ENCODE assay signal across 33 mouse cellular contexts in the genomic region with DNA sequence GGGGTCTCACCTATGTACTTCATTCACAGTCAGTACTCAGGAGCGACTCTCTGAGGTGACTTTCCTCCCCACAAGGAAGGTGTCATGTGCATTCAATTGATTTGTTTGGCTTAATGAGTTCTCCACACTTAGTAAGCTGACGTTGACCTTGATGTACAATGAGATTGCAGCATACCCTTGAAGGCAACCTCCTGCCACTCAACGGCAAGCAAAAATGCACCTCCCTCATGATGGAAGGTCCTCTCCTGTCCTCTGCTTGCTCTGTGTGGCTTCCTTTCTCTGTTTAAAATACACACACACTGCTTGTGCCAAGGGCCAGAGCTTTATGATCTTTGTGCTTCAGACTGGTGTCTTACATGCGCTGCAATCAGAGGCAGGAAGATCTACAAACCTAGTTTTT. TPM values are rescaled to one million over a fixed set of nuclear protein-coding genes. Genes with fewer than 3 reads are reported as not detected.
A peak's percentile ranks its signal among the peaks of the same experiment; 100 is the strongest.
DNase-seq lines count a peak whose midpoint lies in the region; ATAC-seq and TF ChIP-seq lines count a peak whose summit lies in the region.
"Had no signal": no experiment of that assay in that cellular context is flagged by ENCODE, and none has a peak within 500 bp of the region (broad histone marks: within the 10 kb centered on the region; RNA-seq: fewer than 3 reads in every experiment).

No protein-coding gene starts in this region.

- H3K4me3 ChIP-seq in liver, adult 2 months (ENCODE audit: insufficient read depth, low read depth, low read length), result no peak overlapping the region
- H3K4me3 ChIP-seq in liver, embryonic 12.5 days, result no peak overlapping the region
- H3K4me3 ChIP-seq: embryonic facial prominence, embryonic 12.5 days; embryonic facial prominence, embryonic 15.5 days; heart, embryonic 12.5 days; heart, embryonic 15.5 days; hindbrain, embryonic 10.5 days; hindbrain, embryonic 13.5 days had no signal

- peak overlapping the region; percentile 11 for H3K9ac ChIP-seq in liver, adult 2 months (ENCODE audit: low read depth, low read length)
- no peak overlapping the region for H3K9ac ChIP-seq in liver, embryonic 12.5 days
- H3K9ac ChIP-seq: embryonic facial prominence, embryonic 12.5 days; embryonic facial prominence, embryonic 15.5 days; forebrain, postnatal 0 days; heart, embryonic 12.5 days; heart, embryonic 15.5 days; hindbrain, embryonic 13.5 days had no signal

- ATAC-seq in liver, embryonic 12.5 days, result no peak
- ATAC-seq in activated CD4-positive, CD25-positive, alpha-beta regulatory T cell, adult 4 months, result peak; percentile 46
- ATAC-seq in megakaryocyte, adult 5-6 weeks (ENCODE audit: poor library complexity, severe bottlenecking), result 0 out of 2 replicates have a peak, but pooled peaks have one; percentile 33
- no peak for ATAC-seq in frontal cortex, adult (ENCODE audit: low TSS enrichment)
- ATAC-seq: forebrain, embryonic 14.5 days; forebrain, postnatal 0 days; hindbrain, embryonic 16.5 days; intestine, postnatal 0 days had no signal

- TF ChIP-seq POLR2A in liver, adult 2 months (IDR thresholded peaks at IDR 0.05; ENCODE audit: extremely low read depth, insufficient read depth, low read length), result no peak

- no peak overlapping the region for H3K4me2 ChIP-seq in liver, embryonic 12.5 days
- H3K4me2 ChIP-seq: embryonic facial prominence, embryonic 12.5 days; embryonic facial prominence, embryonic 15.5 days; heart, embryonic 12.5 days; heart, embryonic 15.5 days; hindbrain, embryonic 13.5 days had no signal

- peak; percentile 11 to 43 for DNase-seq in adrenal gland, adult (ENCODE audit: inconsistent age in 2 of 2, low spot score in 1 of 2)
- DNase-seq in adrenal gland, postnatal 10 days, result no peak
- DNase-seq in liver, adult 2 months (ENCODE audit: extremely low read depth, low read depth, low spot score), result peak; percentile 80
- no peak for DNase-seq in frontal cortex, postnatal 10 days (ENCODE audit: low spot score in 2 of 2)
- DNase-seq: adrenal gland, adult 8-10 months; cerebellum, adult 18-20 months; cerebellum, adult 9-10 months; cerebellum, postnatal 25 days; forebrain, postnatal 0 days; gastrocnemius, postnatal 10 days; gastrocnemius, postnatal 36 days; heart, postnatal 10 days; heart, postnatal 36 days had no signal

- TF ChIP-seq CTCF in liver, adult 2 months (IDR thresholded peaks at IDR 0.05; ENCODE audit: low read depth, low read length), result no peak

- H3K27ac ChIP-seq in liver, adult 2 months (replicated peaks; ENCODE audit: insufficient read depth, low read depth, low read length), result peak overlapping the region; percentile 96
- H3K27ac ChIP-seq in liver, embryonic 12.5 days, result no peak overlapping the region
- H3K27ac ChIP-seq: embryonic facial prominence, embryonic 12.5 days; embryonic facial prominence, embryonic 15.5 days; heart, embryonic 15.5 days; hindbrain, embryonic 10.5 days; hindbrain, embryonic 13.5 days had no signal

- H3K9me3 ChIP-seq in liver, embryonic 12.5 days (replicated peaks), result no peaks in the 10 kb centered on the region
- H3K9me3 ChIP-seq: embryonic facial prominence, embryonic 12.5 days; embryonic facial prominence, embryonic 15.5 days; heart, embryonic 12.5 days; heart, embryonic 15.5 days; hindbrain, embryonic 10.5 days; hindbrain, embryonic 13.5 days had no signal

- H3K36me3 ChIP-seq in liver, adult 2 months (ENCODE audit: control insufficient read depth, insufficient read depth, low read length), result no peaks in the 10 kb centered on the region
- no peaks in the 10 kb centered on the region for H3K36me3 ChIP-seq in liver, embryonic 12.5 days
- H3K36me3 ChIP-seq: embryonic facial prominence, embryonic 12.5 days; embryonic facial prominence, embryonic 15.5 days; heart, embryonic 12.5 days; heart, embryonic 15.5 days; hindbrain, embryonic 10.5 days; hindbrain, embryonic 13.5 days had no signal

- peaks cover 20% of the 10 kb centered on the region for H3K4me1 ChIP-seq in liver, adult 2 months (ENCODE audit: control insufficient read depth, insufficient read depth, low read length)
- no peaks in the 10 kb centered on the region for H3K4me1 ChIP-seq in liver, embryonic 12.5 days
- H3K4me1 ChIP-seq: embryonic facial prominence, embryonic 12.5 days; embryonic facial prominence, embryonic 15.5 days; heart, embryonic 12.5 days; heart, embryonic 15.5 days; hindbrain, embryonic 10.5 days; hindbrain, embryonic 13.5 days had no signal

- no peaks in the 10 kb centered on the region for H3K79me2 ChIP-seq in liver, adult 2 months (ENCODE audit: control insufficient read depth, insufficient read depth, low read length)

- no peaks in the 10 kb centered on the region for H3K27me3 ChIP-seq in liver, adult 2 months (ENCODE audit: control insufficient read depth, insufficient read depth, low read length)
- H3K27me3 ChIP-seq in liver, embryonic 12.5 days (replicated peaks), result no peaks in the 10 kb centered on the region
- H3K27me3 ChIP-seq: embryonic facial prominence, embryonic 12.5 days; embryonic facial prominence, embryonic 15.5 days; heart, embryonic 12.5 days; heart, embryonic 15.5 days; hindbrain, embryonic 13.5 days had no signal

- WGBS in liver, adult 2 months, result 28% methylated on average over 4 of the region's 4 CpGs
- 63% methylated on average over 4 of the region's 4 CpGs for WGBS in liver, embryonic 12.5 days (ENCODE audit: insufficient replicate concordance)

RNA-seq across cellular contexts. Expression of gene Khdc1a, which starts 44.8 kb away (rescaled TPM):
- not detected for total RNA-seq in adrenal gland, postnatal 10 days (2021)
- not detected in 2 replicates for total RNA-seq in liver, adult 2 months (2014; rRNA removed)
- not detected in 2 replicates for polyA plus RNA-seq in liver, adult 2 months (2012; rRNA removed)
- polyA plus RNA-seq in liver, embryonic 12.5 days (2016; fragmentation: Nextera tagmentation; extraction: Ambion mirVana), result not detected in 2 replicates
- polyA plus RNA-seq in activated CD4-positive, CD25-positive, alpha-beta regulatory T cell, adult 4 months (2017; shearing (Covaris generic)), result 1 to 10 TPM in 1 of 2 experiments, under 1 TPM in 1; 0.71 to 2.1 TPM
- 0.16 and 0.27 TPM in 2 replicates for total RNA-seq in megakaryocyte, adult 5-6 weeks (2015)
- 0.04 and 0.81 TPM in 2 replicates for total RNA-seq in megakaryocyte, adult 5-6 weeks (2017)
- total RNA-seq: adrenal gland, adult 8-10 months; adrenal gland, postnatal 36 days; common myeloid progenitor, adult 5-6 weeks; forebrain, postnatal 0 days; gastrocnemius, adult 18-20 months; gastrocnemius, postnatal 10 days; gastrocnemius, postnatal 36 days; granulocyte monocyte progenitor cell, adult 5-6 weeks; heart, adult 8-10 months; heart, postnatal 10 days; heart, postnatal 36 days had no signal
- polyA plus RNA-seq: embryonic facial prominence, embryonic 12.5 days; embryonic facial prominence, embryonic 15.5 days; forebrain, embryonic 11.5 days; forebrain, embryonic 14.5 days; forebrain, postnatal 0 days; heart, embryonic 12.5 days; hindbrain, embryonic 10.5 days; hindbrain, embryonic 13.5 days; hindbrain, embryonic 16.5 days; intestine, embryonic 14.5 days; intestine, postnatal 0 days had no signal

Comparison
In these comparisons a context has a peak if more than half of its experiments do, and no peak if none do; other contexts are left out.
1. DNase-seq: peak in adrenal gland, adult (2 of 2) and liver, adult 2 months (single experiment); none in adrenal gland, postnatal 10 days (single experiment) and frontal cortex, postnatal 10 days (0 of 2).
2. ATAC-seq: peak in activated CD4-positive, CD25-positive, alpha-beta regulatory T cell, adult 4 months (single experiment) and megakaryocyte, adult 5-6 weeks (single experiment); none in liver, embryonic 12.5 days (single experiment) and frontal cortex, adult (single experiment).